Mouse (Mus musculus) thymus, postnatal 36 days (tissue): ENCODE measurements around the gene Ntrk2.

ENCODE experiments used
- DNase-seq, 2 experiments: peaks; one replicate each; pipeline ENCODE4 v3.0.0; 2022; ENCODE audit warnings: mixed read lengths in 2 of 2

Gene Ntrk2

DNA sequence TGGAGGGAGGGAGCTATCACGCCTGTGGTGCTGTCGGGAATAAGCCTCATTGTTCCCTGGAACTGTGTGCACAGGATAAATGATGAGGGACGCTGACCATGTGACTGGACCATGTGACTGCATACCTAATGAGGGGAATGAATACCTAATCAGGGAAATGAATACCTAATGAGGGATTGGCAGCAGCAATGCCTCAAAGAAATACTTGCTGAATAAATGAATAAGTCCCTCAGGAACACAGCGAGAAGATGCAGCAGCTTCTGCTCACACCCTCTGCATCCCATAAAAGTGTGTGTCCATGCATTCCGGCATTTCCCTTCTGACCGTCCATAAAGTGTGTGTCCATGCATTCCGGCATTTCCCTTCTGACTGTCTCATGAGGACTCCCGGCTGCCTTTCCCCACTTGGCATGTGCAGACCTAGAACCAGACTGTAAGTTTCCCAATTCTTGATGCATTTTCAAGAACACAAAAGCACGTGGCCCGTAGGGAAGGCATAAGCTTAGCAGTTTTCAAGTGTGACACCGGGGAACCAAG, 338.0 kb downstream of the Ntrk2 start:
- no peak for DNase-seq

DNA sequence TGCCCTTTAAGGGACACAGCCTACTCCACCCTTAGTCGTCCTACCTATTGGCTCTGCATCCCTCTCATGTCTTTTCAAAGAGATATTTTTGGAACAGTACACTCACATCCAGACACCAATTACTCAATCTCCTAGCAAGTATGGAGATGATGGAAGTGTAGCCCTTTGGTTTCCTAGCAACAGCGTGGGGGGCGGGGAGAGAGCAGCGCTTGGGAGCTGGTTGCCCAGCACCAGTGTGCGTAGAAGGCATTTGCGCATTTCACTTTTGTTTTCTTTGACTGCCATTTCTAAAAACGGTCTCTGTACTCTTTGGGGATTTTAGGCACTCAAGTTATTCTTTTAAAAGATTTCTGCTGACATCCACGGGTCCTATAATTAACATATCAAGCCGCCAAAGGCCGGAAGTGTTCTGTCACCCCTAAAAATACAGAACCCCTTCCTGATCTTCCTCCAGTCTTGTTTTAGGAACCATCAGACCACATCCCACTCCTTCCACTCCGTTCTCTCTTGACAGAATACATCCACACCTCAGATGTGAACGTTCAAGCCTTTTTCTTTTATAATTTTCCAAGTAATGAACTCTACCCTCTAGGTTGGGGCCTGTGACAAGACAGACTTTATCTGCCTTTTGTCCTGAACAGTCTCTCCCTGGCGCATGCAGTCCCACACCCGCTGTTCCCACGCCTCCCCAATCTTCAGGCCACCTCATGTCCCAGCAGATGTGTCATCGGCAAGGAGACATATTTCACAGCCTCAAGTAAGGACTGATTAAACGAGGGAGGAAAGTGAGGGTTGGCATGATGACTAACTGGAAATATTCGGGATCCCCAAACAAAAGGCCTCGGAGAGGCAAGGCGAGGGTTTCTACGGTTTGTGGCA, 339.5 kb downstream of the Ntrk2 start:
- no peak for DNase-seq

DNA sequence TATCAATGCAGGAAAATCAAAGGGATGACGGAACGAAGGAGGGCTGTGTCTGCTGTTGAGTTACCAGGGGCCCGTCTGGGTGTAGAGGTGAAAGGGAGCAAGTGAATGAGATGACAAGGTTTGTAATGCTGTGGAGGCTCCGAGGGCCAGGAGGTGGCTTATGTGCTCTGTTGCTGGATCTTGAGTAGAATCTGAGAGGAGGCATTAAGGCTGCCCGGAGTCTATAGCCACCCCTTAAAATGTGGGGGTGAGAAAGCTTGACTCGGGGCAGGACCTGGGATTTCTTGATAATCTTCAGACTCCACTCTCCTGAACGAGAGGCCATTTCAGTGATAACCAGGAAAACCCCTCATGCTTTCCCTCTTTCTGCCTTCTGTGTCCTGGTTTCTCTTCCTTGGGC, 340.2 kb downstream of the Ntrk2 start:
- DNase-seq, result no peak

DNA sequence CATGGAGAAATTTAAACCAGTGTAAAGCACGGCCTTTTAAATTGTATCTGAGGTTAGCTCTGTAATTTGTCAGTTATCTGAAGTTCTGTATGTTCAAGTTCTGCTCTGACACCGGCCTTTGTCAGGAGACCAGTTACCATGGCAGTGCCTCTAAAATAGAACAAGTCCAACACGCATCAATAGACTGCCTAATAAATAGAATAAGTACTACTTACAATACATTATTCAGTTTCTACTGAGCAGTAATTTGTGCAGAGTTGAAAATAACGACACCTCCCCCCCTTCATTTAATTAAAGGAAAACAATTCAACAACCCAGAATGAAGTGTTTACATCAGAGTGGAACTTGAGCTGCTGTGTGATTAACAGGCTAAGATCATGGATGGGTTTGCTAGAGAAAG, 341.6 kb downstream of the Ntrk2 start:
- no peak for DNase-seq

DNA sequence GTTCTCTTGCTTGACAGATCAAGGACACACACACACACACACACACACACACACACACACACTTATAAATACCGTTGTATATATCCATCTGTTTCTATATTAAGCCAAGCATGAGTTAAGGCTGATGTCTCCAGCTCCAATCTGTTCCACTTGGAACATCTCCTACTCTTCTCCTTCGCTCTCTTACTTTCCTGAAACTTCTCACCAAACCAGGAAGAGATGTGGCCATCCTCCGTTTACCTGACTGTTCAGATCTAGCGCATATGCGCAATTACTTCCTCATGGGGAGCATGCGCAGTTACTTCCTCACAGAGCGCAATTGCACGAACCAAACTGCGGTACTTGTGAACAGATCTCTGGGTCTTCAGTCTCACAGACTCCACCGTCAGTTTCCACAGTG, 342.4 kb downstream of the Ntrk2 start:
- DNase-seq, result no peak

GRCm38 (mm10) chr13:59164015-59164414, 357.6 kb downstream of the Ntrk2 start:
- DNase-seq, result no peak

DNA sequence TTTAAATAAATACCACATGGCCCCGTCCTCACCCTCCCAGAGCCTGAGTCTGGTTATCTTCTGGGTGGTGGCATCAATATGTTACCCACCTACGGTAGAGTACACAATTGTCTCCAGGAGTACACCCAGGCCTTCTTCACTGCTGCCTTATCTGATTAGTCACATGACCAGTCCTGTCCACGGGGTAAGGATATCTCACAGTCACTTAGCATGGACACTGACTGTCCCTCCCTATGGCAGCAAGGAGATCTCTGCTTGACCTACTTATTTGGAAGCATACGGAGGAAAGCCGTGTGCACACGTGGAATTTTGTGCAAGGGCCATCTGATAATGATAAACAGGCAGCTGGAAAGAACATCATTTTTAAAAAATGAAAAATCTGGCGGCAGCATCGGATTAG, 367.5 kb downstream of the Ntrk2 start:
- DNase-seq, result no peak

DNA sequence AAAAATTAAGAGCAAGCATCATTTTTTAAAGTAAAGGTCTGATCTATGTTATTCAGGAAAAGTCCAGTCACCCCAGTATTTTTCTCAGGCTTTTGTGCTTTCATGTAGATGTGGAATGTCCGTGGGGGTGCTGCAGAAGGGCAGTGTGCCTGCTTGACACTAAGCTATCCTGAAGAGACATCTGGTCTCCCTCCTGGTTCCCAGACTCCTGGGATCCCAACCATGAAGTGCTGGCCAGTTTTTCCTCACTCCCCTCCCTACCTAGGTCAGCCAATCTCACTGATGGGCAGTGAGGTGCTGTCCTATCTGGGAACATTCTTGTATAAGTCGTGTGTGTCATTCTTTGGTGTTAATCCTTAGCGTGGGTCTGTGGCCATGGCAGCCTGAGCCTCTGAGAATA, 369.7 kb downstream of the Ntrk2 start:
- DNase-seq, result no peak

DNA sequence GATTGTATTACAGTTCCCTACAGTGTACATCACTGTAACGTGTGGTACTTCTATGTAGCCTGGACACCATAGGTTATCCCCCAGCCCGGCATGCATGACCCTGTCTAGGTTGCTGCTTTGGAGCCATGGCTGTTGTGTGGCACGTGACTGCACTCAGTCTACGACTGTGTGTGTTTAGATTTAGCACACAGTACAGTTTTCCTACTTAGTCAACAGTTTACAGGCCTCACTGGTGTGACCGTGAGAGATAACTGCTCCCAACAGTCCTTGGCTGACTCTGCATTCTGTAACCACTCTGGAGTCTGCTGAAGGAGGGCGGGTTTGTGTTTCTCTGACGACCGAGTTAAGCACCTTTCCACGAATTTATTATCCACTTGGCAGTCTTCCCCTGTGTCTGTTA, 370.1 kb downstream of the Ntrk2 start:
- no peak for DNase-seq

- no peak for DNase-seq
Observed at GRCm38 (mm10) chr13:59177003-59177402, 370.6 kb downstream of the Ntrk2 start.

GRCm38 (mm10) chr13:59179986-59180385, 373.6 kb downstream of the Ntrk2 start:
- DNase-seq, result no peak

DNA sequence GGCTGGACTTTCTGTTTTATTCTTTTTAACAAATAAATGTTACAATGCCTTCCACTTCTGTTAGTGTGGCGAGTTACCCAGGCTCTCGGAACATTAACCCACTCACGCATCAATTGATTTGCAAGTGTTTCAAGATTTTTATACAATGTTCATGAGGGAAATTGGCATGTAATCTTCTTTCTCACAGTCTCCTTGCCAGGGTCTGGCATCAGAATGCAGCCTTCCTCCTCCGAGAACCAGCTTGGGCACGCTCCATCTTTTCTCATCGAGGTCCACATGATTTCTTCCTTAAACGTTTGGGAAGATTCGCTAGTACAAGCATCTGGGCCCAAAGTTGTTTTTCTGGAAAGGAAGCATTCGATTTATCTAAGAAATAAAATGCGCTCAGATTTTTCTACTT, 374.4 kb downstream of the Ntrk2 start:
- DNase-seq, result no peak

DNA sequence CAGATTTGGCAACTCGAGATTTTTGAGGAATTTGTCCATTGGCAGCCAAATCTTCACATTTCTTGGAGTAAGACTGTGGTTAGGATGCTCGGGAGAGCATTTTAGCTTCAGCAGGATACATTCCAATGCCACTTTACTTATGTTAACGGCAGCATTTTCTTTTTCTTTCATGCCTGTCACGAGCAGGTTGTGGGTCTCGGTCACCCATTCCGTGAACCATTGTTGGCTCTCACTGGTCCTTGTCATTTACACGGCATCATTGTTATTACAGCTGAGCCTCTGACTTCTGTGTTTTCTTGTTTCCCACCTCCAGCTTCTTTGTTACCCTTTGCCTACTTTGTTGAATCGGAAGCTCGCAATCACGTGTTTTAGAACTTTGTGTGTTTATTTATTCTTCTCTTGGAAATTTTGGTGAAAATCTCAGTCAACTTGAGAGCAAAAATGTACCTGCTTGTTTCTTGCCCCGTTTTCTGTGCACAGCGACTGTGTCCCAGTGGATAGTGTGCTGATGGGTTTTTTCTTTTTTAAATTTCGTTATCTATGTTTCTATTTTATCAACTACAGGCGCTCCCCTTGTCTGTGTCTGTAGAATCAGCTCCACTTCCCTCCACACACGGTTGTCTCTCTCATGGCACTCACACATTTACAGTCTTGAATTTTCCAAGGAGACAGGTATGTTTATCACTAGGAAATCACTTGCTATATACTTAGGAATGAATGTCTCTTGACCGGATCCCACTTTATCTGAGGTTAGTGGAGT, 375.0 kb downstream of the Ntrk2 start:
- DNase-seq, result no peak

DNA sequence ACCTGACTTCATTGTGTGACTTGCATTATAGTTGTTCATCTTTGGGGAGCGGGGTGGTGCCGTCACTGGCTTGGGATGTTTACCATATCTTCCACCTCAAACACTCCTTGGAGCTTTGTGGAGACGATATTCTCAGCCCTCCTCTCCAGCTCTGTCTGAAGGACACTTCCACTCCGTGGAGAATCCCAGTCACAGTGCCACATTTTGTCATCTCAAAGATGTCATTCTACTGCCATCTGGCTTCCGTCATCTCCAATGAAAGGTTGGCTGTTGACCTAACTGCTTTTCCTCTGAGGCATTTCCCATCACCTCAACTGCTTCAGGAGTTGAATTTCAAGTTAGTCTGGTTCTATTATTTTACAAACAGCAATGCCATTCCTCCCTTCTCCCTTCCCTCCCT, 376.3 kb downstream of the Ntrk2 start:
- no peak for DNase-seq
